Mouse (Mus musculus) lung, postnatal 0 days (tissue): ENCODE data around the gene Gm11437.

ENCODE experiments used
- CTCF ChIP-seq: IDR thresholded peaks from 2 replicates; pipeline ENCODE4 v1.5.1; 2016; ENCODE audit warnings: antibody characterized with exemption, mild to moderate bottlenecking
- EP300 ChIP-seq: IDR thresholded peaks from 2 replicates; pipeline ENCODE4 v1.6.1; 2016; ENCODE audit warnings: antibody characterized with exemption, mild to moderate bottlenecking, control low read depth

GRCm38 (mm10) chr11:84145201-84145798 lies 22.0 kb downstream of the Gm11437 start:
- TF ChIP-seq CTCF (no peak), EP300 (no peak)
